Mouse (Mus musculus) liver, embryonic 13.5 days (tissue): ENCODE data around the gene E130308A19Rik. TPM values are rescaled to one million over a fixed set of nuclear protein-coding genes. Genes with fewer than 3 reads are reported as not detected.

Experiments
- ATAC-seq: fragments of 200-750 bp; cut with Nextera tagmentation; 2 replicates; pipeline ENCODE4 v1.8.0; 2017; ENCODE audit warnings: low read depth, mild to moderate bottlenecking, moderate number of reproducible peaks, moderate library complexity
- DNase-seq: peaks from one replicate; pipeline ENCODE4 v3.0.0; 2022
- H3K27ac ChIP-seq: fragments of 300-500 bp; sonication (generic); 2 replicates; pipeline ENCODE4 v1.5.1; 2015; ENCODE audit warnings: moderate library complexity, mild to moderate bottlenecking, inconsistent platforms
- H3K27me3 ChIP-seq: fragments of 300-500 bp; sonication (generic); 2 replicates; pipeline ENCODE4 v1.6.1; 2015; ENCODE audit warnings: mild to moderate bottlenecking, inconsistent platforms
- H3K36me3 ChIP-seq: fragments of 300-500 bp; sonication (generic); 2 replicates; pipeline ENCODE4 v1.6.1; 2015; ENCODE audit warnings: mild to moderate bottlenecking, inconsistent platforms
- H3K4me1 ChIP-seq: fragments of 300-500 bp; sonication (generic); replicated peaks from 2 replicates; pipeline ENCODE4 v1.6.1; 2015; ENCODE audit warnings: inconsistent platforms
- H3K4me2 ChIP-seq: fragments of 300-500 bp; sonication (generic); 2 replicates; pipeline ENCODE4 v1.6.1; 2015; ENCODE audit warnings: inconsistent platforms, mild to moderate bottlenecking, moderate library complexity
- H3K4me3 ChIP-seq: fragments of 300-500 bp; sonication (generic); replicated peaks from 2 replicates; pipeline ENCODE4 v1.5.1; 2015; ENCODE audit warnings: mild to moderate bottlenecking, inconsistent platforms
- H3K9ac ChIP-seq: fragments of 300-500 bp; sonication (generic); 2 replicates; pipeline ENCODE4 v1.6.1; 2015; ENCODE audit warnings: mild to moderate bottlenecking, inconsistent platforms
- H3K9me3 ChIP-seq: fragments of 300-500 bp; sonication (generic); replicated peaks from 2 replicates; pipeline ENCODE4 v1.6.1; 2016; ENCODE audit warnings: inconsistent platforms
- WGBS: fragments of 180-500 bp; shearing (Covaris S2); methylation state at CpG from one replicate; pipeline ENCODE4 v1.1.7; 2015; ENCODE audit not compliant: insufficient replicate concordance; 5-methylcytosine and 5-hydroxymethylcytosine counted together
- polyA plus RNA-seq: library from polyadenylated mRNA; unstranded; fragments of >200 nt; fragmentation: Nextera tagmentation; extraction: Ambion mirVana; gene quantifications from 2 replicates; pipeline ENCODE4 v1.2.1, GENCODE M21; 2015

The E130308A19Rik gene
- polyA plus RNA-seq, 1 experiment from 2014 or later, result 8.1 TPM

DNA sequence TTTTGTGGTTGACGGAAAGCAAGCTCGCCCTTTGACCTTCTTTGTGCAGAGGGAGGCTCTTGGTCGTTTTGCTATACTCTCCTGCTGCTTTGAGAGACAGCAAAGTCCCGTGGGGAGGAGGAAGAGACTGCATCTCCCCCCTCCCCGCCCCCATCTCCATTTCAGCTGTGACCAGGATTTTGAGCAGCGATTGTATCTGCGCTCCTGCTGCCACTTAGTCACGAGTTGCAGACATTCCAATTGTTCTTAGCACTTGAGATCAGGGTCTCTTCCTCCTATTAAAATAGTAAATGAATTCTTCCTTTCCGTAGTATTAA, 180.8 kb downstream of the E130308A19Rik start:
- no peaks in the 10 kb centered on the region for H3K36me3 ChIP-seq
- peak overlapping the region; percentile 85 for H3K9ac ChIP-seq
- WGBS, result 11% methylated on average over 9 of the region's 9 CpGs
- no peaks in the 10 kb centered on the region for H3K27me3 ChIP-seq
- DNase-seq (no peak), ATAC-seq (no peak)
- H3K9me3 ChIP-seq, result no peaks in the 10 kb centered on the region
- peak overlapping the region; percentile 99 for H3K4me2 ChIP-seq
- peak overlapping the region; percentile 80 for H3K4me3 ChIP-seq
- peak overlapping the region; percentile 29; the same call in 1 of the 2 replicates for H3K27ac ChIP-seq
- peaks cover 62% of the 10 kb centered on the region for H3K4me1 ChIP-seq

DNA sequence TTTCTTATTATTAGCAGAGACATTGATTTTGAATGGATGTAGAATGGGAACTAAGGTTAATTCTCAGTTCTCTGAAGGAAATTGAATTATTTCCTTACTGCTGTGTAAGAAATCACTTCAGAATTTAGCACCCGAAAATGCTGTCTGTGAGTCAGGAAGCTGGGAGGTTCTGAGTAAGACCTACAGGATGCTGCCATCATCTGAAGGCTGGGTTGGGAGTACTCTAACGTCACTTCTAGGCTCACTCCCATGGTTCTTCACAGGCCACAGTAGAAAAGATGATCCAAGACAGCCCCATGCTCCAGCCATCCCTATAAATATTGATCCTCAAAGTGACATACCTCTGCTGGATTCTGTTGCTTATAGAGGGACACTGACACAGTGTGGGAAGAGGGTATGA, 181.5 kb downstream of the E130308A19Rik start:
- Histone ChIP-seq H3K27ac (no peak overlapping the region), H3K4me3 (no peak overlapping the region), H3K27me3 (no peaks in the 10 kb centered on the region), H3K9me3 (no peaks in the 10 kb centered on the region), H3K4me2 (peak overlapping the region; percentile 99), H3K36me3 (no peaks in the 10 kb centered on the region), H3K9ac (no peak overlapping the region), H3K4me1 (peaks cover 55% of the 10 kb centered on the region)
- DNase-seq, result no peak
- WGBS, result 63% methylated on average over 2 of the region's 2 CpGs
- no peak for ATAC-seq

DNA sequence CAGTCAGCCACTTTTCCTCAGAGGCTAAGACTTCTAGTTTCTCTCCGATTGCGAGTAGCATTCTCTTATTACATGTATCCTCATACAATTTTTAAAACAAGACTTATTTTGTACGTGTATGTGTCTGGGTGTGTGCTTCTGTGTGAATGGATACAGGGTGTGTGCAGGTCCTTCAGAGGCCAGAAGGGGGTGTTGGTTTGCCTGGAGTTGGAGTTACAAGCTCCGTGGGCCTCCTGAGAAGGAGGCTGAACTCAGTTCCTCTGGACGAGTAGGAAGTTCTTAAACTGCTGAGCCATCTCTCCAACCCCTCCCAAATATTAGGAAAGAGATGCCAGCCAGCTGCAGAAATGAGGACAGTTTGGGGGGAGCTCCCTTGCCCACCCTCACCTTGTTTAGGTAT, 182.4 kb downstream of the E130308A19Rik start:
- WGBS, result 57% methylated on average over 5 of the region's 5 CpGs
- Histone ChIP-seq H3K4me2 (no peak overlapping the region), H3K27ac (peak overlapping the region; percentile 23; the same call in 1 of the 2 replicates), H3K4me3 (no peak overlapping the region), H3K4me1 (peaks cover 47% of the 10 kb centered on the region), H3K36me3 (no peaks in the 10 kb centered on the region), H3K9me3 (no peaks in the 10 kb centered on the region), H3K9ac (no peak overlapping the region), H3K27me3 (no peaks in the 10 kb centered on the region)
- DNase-seq (no peak), ATAC-seq (no peak)

Other genes with a start within 250 kb of the E130308A19Rik start
- 11.2 and 13.5 TPM in 2 replicates for gene Susd1, start 187.6 kb upstream of the E130308A19Rik start, polyA plus RNA-seq
- 44.2 and 60.6 TPM in 2 replicates for gene Ptbp3, start 76.8 kb upstream of the E130308A19Rik start, polyA plus RNA-seq
- 18.2 and 23.8 TPM in 2 replicates for gene Hsdl2, start 44.6 kb upstream of the E130308A19Rik start, polyA plus RNA-seq
- gene Inip, start 175.4 kb downstream of the E130308A19Rik start, polyA plus RNA-seq, result 24.7 and 30.0 TPM in 2 replicates
- gene Snx30, start 179.6 kb downstream of the E130308A19Rik start, polyA plus RNA-seq, result 3.4 and 4.5 TPM in 2 replicates